Mouse (Mus musculus): ENCODE measurements around the gene Fcho2.

The Fcho2 gene

GRCm38 (mm10) chr13:98679631-98680041 is 135.6 kb downstream of the Fcho2 start:
- CTCF ChIA-PET = no interaction called here

DNA sequence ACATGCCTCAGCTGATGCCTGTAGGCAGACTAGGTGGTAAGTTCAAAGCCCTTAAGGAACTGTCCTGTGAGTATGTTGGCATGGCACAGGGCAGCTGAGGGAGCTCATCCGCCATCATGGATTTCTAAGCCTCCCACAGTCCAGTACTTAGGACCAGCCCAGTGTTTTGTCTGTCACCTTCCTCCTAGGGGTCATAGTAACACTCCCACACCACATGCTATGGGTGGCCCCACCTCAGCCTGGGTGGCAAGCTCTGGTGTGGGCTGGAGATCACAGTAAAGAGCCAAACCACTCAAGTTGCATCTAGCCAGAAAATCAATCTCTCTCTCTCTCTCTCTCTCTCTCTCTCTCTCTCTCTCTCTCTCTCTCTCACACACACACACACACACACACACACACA is 136.0 kb downstream of the Fcho2 start:
- CTCF ChIA-PET = no interaction called here

DNA sequence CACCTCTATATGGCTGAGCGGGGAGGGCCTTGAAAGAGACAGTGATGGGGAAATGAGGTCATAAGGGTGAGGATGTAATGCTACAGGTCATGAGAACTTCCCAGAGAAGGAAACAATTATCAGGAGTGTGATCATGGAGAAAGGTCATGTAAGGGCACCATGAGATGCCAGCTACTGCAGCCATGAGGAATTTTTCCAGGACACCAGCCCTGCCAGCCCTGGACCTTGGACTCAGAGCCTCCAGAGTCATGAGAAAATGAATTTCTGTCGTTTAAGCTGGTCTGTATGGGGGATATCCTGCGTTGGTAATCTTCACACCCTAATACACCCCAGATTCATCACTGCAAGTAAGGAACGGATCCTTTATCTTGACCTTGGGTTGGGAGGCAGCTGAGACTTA is 141.3 kb downstream of the Fcho2 start:
- CTCF ChIA-PET = no interaction called here

Data from spleen, embryonic (tissue).